Comparison of ENCODE assay signal across 25 mouse cellular contexts in the genomic region with DNA sequence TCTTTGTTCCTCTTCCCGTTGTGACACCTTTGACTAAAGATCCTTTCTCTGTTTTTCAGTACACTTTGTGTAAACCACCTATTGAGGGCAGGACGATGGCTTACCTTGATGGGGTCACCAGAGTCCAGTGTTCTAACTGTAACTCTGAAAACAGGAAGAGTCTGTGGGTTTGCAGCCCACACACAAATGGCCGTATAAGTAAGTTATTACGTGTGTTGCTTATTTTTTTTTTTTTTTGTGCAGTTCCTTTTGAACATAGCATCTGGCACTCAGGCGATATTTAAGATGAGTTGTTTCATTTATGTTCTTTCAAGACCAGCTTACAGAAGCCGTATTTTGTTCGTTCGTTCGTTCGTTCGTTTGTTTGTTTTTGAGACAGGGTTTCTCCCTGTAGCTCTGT. TPM values are rescaled to one million over a fixed set of nuclear protein-coding genes. Genes with fewer than 3 reads are reported as not detected.
DNase-seq lines count a peak whose midpoint lies in the region; ATAC-seq lines count a peak whose summit lies in the region.
"Had no signal": no experiment of that assay in that cellular context is flagged by ENCODE, and none has a peak within 500 bp of the region (broad histone marks: within the 10 kb centered on the region; RNA-seq: fewer than 3 reads in every experiment).

No protein-coding gene starts in this region.

- H3K36me3 ChIP-seq in forebrain, embryonic 10.5 days (replicated peaks), result no peaks in the 10 kb centered on the region
- H3K36me3 ChIP-seq in forebrain, embryonic 11.5 days (ENCODE audit: control insufficient read depth, insufficient read depth, low read length), result no peaks in the 10 kb centered on the region
- H3K36me3 ChIP-seq in hindbrain, embryonic 14.5 days (replicated peaks; ENCODE audit: control insufficient read depth, insufficient read depth), result no peaks in the 10 kb centered on the region
- H3K36me3 ChIP-seq: heart, embryonic 10.5 days; limb, embryonic 12.5 days; midbrain, embryonic 12.5 days had no signal

- peak overlapping the region; percentile 40; the same call in 1 of the 2 replicates for H3K27ac ChIP-seq in forebrain, embryonic 10.5 days
- H3K27ac ChIP-seq in forebrain, embryonic 11.5 days (ENCODE audit: low read depth, low read length), result no peak overlapping the region
- no peak overlapping the region for H3K27ac ChIP-seq in hindbrain, embryonic 14.5 days
- H3K27ac ChIP-seq: heart, embryonic 10.5 days; kidney, postnatal 0 days; limb, embryonic 12.5 days; midbrain, embryonic 12.5 days had no signal

- 51% methylated on average over 11 of the region's 11 CpGs for WGBS in forebrain, embryonic 10.5 days
- WGBS in forebrain, embryonic 11.5 days, result 60% methylated on average over 11 of the region's 11 CpGs
- WGBS in hindbrain, embryonic 14.5 days, result 72% methylated on average over 11 of the region's 11 CpGs

- no peak overlapping the region for H3K4me3 ChIP-seq in forebrain, embryonic 10.5 days
- H3K4me3 ChIP-seq in forebrain, embryonic 11.5 days (ENCODE audit: low read depth, low read length), result no peak overlapping the region
- no peak overlapping the region for H3K4me3 ChIP-seq in hindbrain, embryonic 14.5 days (replicated peaks; ENCODE audit: low read length)
- H3K4me3 ChIP-seq: heart, embryonic 10.5 days; limb, embryonic 12.5 days; midbrain, embryonic 12.5 days had no signal

- no peaks in the 10 kb centered on the region for H3K27me3 ChIP-seq in forebrain, embryonic 10.5 days (ENCODE audit: poor library complexity, severe bottlenecking)
- H3K27me3 ChIP-seq in forebrain, embryonic 11.5 days (ENCODE audit: control insufficient read depth, insufficient read depth, low read length), result no peaks in the 10 kb centered on the region
- no peaks in the 10 kb centered on the region for H3K27me3 ChIP-seq in hindbrain, embryonic 14.5 days (ENCODE audit: control insufficient read depth, insufficient read depth, low read length)
- H3K27me3 ChIP-seq: limb, embryonic 12.5 days had no signal

- no peaks in the 10 kb centered on the region for H3K9me3 ChIP-seq in forebrain, embryonic 10.5 days
- no peaks in the 10 kb centered on the region for H3K9me3 ChIP-seq in forebrain, embryonic 11.5 days (ENCODE audit: control insufficient read depth, low read length)
- H3K9me3 ChIP-seq in hindbrain, embryonic 14.5 days (ENCODE audit: control insufficient read depth, low read length), result no peaks in the 10 kb centered on the region
- H3K9me3 ChIP-seq: heart, embryonic 10.5 days; limb, embryonic 12.5 days; midbrain, embryonic 12.5 days had no signal

- no peak for ATAC-seq in forebrain, embryonic 11.5 days (replicated peaks; ENCODE audit: low FRiP score)
- peak; percentile 18 for ATAC-seq in activated CD4-positive, CD25-positive, alpha-beta regulatory T cell, adult 4 months
- ATAC-seq in inflammation-experienced regulatory T-cells, adult 6 months, result peak; percentile 8
- ATAC-seq in hindbrain, embryonic 14.5 days (ENCODE audit: low FRiP score), result no peak
- ATAC-seq in cerebellum, adult (ENCODE audit: insufficient number of reproducible peaks, low FRiP score, low TSS enrichment), result no peak
- ATAC-seq: forebrain, embryonic 16.5 days; liver, postnatal 0 days; lung, postnatal 0 days had no signal

- peaks cover 63% of the 10 kb centered on the region for H3K4me1 ChIP-seq in forebrain, embryonic 10.5 days
- 0 out of 2 replicates have a peak, but pooled peaks cover 3% of the 10 kb centered on the region for H3K4me1 ChIP-seq in forebrain, embryonic 11.5 days (replicated peaks; ENCODE audit: control insufficient read depth, insufficient read depth, low read length)
- H3K4me1 ChIP-seq in hindbrain, embryonic 14.5 days (replicated peaks; ENCODE audit: control insufficient read depth, insufficient read depth, low read length), result peaks cover 16% of the 10 kb centered on the region

- no peak overlapping the region for H3K9ac ChIP-seq in forebrain, embryonic 11.5 days (ENCODE audit: low read length)
- H3K9ac ChIP-seq in hindbrain, embryonic 14.5 days, result no peak overlapping the region
- H3K9ac ChIP-seq: limb, embryonic 12.5 days; liver, postnatal 0 days; midbrain, embryonic 12.5 days had no signal

- H3K4me2 ChIP-seq in forebrain, embryonic 11.5 days (ENCODE audit: low read depth, low read length, severe bottlenecking), result no peak overlapping the region
- H3K4me2 ChIP-seq in hindbrain, embryonic 14.5 days (replicated peaks), result no peak overlapping the region
- H3K4me2 ChIP-seq: limb, embryonic 12.5 days; liver, embryonic 11.5 days; midbrain, embryonic 12.5 days had no signal

- no peak for DNase-seq in forebrain, embryonic 10.5 days (ENCODE audit: extremely low spot score, low spot score)
- DNase-seq in forebrain, embryonic 11.5 days (ENCODE audit: low spot score), result no peak
- DNase-seq in CD4-positive helper T cell, adult 2 months (ENCODE audit: low read depth, low spot score), result peak; percentile 80
- no peak for DNase-seq in gastrocnemius, postnatal 10 days
- DNase-seq in hindbrain, embryonic 14.5 days (ENCODE audit: low spot score), result no peak
- DNase-seq: adrenal gland, postnatal 14 days; cerebellum, adult 8-10 months; cerebellum, postnatal 36 days; gastrocnemius, postnatal 36 days; kidney, adult 2 months; liver, postnatal 0 days; right cerebral cortex, postnatal 14 days had no signal

RNA-seq across cellular contexts. Expression of gene Gm17509, which starts 3.3 kb away (rescaled TPM):
- polyA plus RNA-seq in forebrain, embryonic 10.5 days (2016; fragmentation: Nextera tagmentation; extraction: Ambion mirVana), result 0.94 and 1.1 TPM in 2 replicates
- 0.45 and 0.95 TPM in 2 replicates for polyA plus RNA-seq in forebrain, embryonic 11.5 days (2014; fragmentation: Nextera tagmentation; extraction: Ambion mirVana)
- polyA plus RNA-seq in activated CD4-positive, CD25-positive, alpha-beta regulatory T cell, adult 4 months (2017; shearing (Covaris generic)), result under 1 TPM; 0.27 to 0.38 TPM
- polyA plus RNA-seq in inflammation-experienced regulatory T-cells, adult 6 months (2017; shearing (Covaris generic)), result under 1 TPM in 2 of 3 experiments, not detected in 1; 0.15 to 0.26 TPM
- not detected for total RNA-seq in gastrocnemius, postnatal 10 days (2021)
- 0.29 and 0.48 TPM in 2 replicates for polyA plus RNA-seq in hindbrain, embryonic 14.5 days (2014; fragmentation: Nextera tagmentation; extraction: Ambion mirVana)
- total RNA-seq: adrenal gland, postnatal 14 days; gastrocnemius, postnatal 36 days; MEL had no signal
- polyA plus RNA-seq: intestine, embryonic 14.5 days; kidney, adult 2 months; large intestine, adult 2 months; liver, embryonic 11.5 days; liver, postnatal 0 days had no signal

RNA-seq across cellular contexts. Expression of gene Emb, which starts 9.3 kb away (rescaled TPM):
- polyA plus RNA-seq in forebrain, embryonic 10.5 days (2016; fragmentation: Nextera tagmentation; extraction: Ambion mirVana), result 69.5 and 70.1 TPM in 2 replicates
- polyA plus RNA-seq in forebrain, embryonic 11.5 days (2014; fragmentation: Nextera tagmentation; extraction: Ambion mirVana), result 33.9 and 35.4 TPM in 2 replicates
- 100 to 1,000 TPM; 174 to 197 TPM for polyA plus RNA-seq in activated CD4-positive, CD25-positive, alpha-beta regulatory T cell, adult 4 months (2017; shearing (Covaris generic))
- polyA plus RNA-seq in inflammation-experienced regulatory T-cells, adult 6 months (2017; shearing (Covaris generic)), result 100 to 1,000 TPM; 155 to 201 (median 196) TPM
- total RNA-seq in gastrocnemius, postnatal 10 days (2021), result 10 to 100 TPM; 15.8 to 17.9 TPM
- 14.3 and 14.9 TPM in 2 replicates for polyA plus RNA-seq in hindbrain, embryonic 14.5 days (2014; fragmentation: Nextera tagmentation; extraction: Ambion mirVana)

Comparison
In these comparisons a context has a peak if more than half of its experiments do, and no peak if none do; other contexts are left out.
1. ATAC-seq: peak in activated CD4-positive, CD25-positive, alpha-beta regulatory T cell, adult 4 months (single experiment) and inflammation-experienced regulatory T-cells, adult 6 months (single experiment); none in forebrain, embryonic 11.5 days (single experiment), hindbrain, embryonic 14.5 days (single experiment) and cerebellum, adult (single experiment).